Mouse (Mus musculus) T-helper 2 cell (primary cell): ENCODE results near the gene Ndufa7.
"Not testable (repeated sequence)": the region's sequence is repeated elsewhere in the genome, so short reads cannot be mapped to it uniquely, and the experiment has no call there.

Source experiments
- in situ Hi-C: fragments of 300-600 bp; cut with MboI, MseI; formaldehyde crosslinking; loops from one replicate; pipeline ENCODE4 v1.15.1; 2025; ENCODE audit warnings: high pct_unique_total_duplicates

Gene Ndufa7

DNA sequence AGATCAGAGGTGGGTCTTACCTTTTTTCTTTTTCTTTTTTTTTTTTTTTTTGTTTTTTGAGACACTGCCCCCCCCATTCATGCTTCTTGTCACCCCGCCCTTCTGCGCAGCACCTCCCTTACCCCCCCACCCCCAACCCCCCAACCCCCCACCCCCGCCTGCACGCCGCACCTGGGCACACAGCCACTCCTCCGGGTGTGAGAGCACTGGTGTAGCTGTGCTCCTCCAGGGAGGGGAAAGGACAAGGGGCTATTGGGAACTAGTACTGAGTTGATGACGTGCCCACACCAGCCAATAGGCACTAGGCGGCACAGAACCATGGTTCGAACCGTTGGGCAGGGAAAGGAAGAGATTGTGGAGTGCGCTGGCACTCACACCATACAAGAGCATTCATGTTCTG, 50.0 kb downstream of the Ndufa7 start:
- in situ Hi-C loops: no loop called here

DNA sequence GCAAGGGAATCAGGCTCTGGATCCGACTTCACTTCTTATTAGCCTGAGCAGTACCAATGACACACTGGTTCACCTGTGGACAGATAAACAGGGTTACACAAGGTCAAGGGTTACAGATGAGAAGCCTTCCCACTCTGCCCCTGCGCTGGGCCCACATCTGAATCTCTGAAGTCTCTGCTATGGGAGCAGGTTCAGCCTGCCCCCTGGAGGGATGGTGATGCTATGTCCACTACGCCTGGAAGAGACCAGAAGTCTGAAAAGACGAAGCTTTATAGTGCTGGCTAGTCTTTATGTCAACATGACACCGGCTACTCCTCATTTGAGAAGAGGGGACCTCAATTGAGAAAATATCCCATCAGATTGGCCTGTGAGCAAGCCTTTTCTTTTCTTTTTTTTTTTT, 51.4 kb downstream of the Ndufa7 start:
- in situ Hi-C loops: not testable (repeated sequence)

DNA sequence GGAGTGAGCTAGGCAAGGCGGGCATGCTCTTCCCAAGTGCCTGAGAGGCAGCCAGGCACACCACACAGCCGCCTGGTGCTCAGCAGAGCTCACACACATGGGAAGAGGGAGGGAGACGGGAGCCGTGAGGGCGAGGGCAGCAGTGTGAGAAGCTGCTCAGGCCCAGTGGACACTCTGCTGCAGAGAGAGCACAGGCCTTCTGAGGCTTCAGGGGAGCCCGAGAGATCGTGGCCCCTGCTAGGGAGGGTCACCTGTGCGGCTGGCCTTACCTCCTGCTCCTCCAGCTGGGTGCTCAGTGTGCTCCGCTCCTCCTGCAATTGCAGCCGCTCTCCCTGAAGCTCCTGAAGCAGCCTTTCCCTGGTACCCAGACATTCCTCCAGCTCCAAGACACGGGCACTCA, 59.9 kb downstream of the Ndufa7 start:
- in situ Hi-C loops: loop anchor here (5.0 kb wide), 1 partner anchor 37 kb away; no protein-coding TSS in a partner anchor

DNA sequence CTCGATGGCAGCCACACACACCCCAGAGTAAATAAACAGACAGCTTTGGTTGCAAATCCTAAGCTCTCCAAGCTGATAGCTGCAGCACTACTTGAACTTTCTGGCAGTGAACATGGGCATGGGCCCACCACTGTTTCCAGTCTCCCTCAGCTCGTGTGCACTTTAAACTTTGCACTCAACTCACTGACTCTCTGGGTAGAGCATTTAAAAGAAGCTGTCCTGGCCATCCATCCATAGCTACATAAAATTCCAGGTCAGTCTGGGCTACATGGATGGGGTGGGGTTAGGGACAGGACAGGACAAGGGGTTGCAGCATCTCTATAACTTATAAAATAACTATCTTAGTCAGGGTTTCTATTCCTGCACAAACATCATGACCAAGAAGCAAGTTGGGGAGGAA, 63.4 kb downstream of the Ndufa7 start:
- in situ Hi-C loops: not testable (repeated sequence)
